Mouse (Mus musculus): Measurements from ENCODE around the gene Acsf3. TPM values are rescaled to one million over a fixed set of nuclear protein-coding genes. Genes with fewer than 3 reads are reported as not detected.

Gene Acsf3
- total and polyA plus RNA-seq, 3 experiments, result 2.2 to 10.4 (median 9.0) TPM

GRCm38 (mm10) chr8:122830349-122831061 is 55.2 kb downstream of the Acsf3 start:
- Histone ChIP-seq H3K4me1 (ENCODE audit: control insufficient read depth in 1 of 2, insufficient read depth in 2 of 2) (peaks cover 7 to 21% of the 10 kb centered on the region in 2 experiments), H3K4me3 (replicated peaks in 1 of 3; ENCODE audit: low read depth in 2 of 3, low read length in 2 of 3, poor library complexity in 1 of 3) (peak overlapping the region in 1 of 3 experiments; percentile 29), H3K79me2 (replicated peaks; ENCODE audit: control insufficient read depth, extremely low read depth, insufficient read depth, poor library complexity, severe bottlenecking) (no peaks in the 10 kb centered on the region), H3K27me3 (replicated peaks) (no peaks in the 10 kb centered on the region), H3K9me3 (replicated peaks; ENCODE audit: low read length) (no peaks in the 10 kb centered on the region), H3K9ac (ENCODE audit: insufficient read depth, low read depth) (no peak overlapping the region), H3K27ac (ENCODE audit: insufficient read depth, low read depth) (no peak overlapping the region), H3K4me2 (ENCODE audit: insufficient read depth, low read depth, poor library complexity, severe bottlenecking) (no peak overlapping the region), H3K36me3 (replicated peaks in 1 of 2; ENCODE audit: control insufficient read depth in 1 of 2, insufficient read depth in 1 of 2, low read length in 1 of 2) (no peaks in the 10 kb centered on the region)
- dilution Hi-C loops (cut with MboI; ENCODE audit: extremely low pct_ligation_motif_present, extremely low pct_unique_long_range_greater_than_20kb, low sequenced_read_pairs), result no loop called here
- TF ChIP-seq PAX5 (IDR thresholded peaks at IDR 0.05; ENCODE audit: low read length) (no peak), BHLHE40 (IDR thresholded peaks at IDR 0.05; ENCODE audit: low read depth, low read length) (peak; percentile 59; the same call in 1 of the 2 replicates), MAZ (IDR thresholded peaks at IDR 0.05; ENCODE audit: low read depth, low read length) (peak; percentile 55; the same call in 1 of the 2 replicates), ZC3H11A (IDR thresholded peaks at IDR 0.05; ENCODE audit: low read depth, low read length) (peak; percentile 97), SIN3A (IDR thresholded peaks at IDR 0.05; ENCODE audit: low read length) (peak; percentile 77), NRF1 (IDR thresholded peaks at IDR 0.05; ENCODE audit: low read depth, low read length) (no peak; the same call in 1 of the 2 replicates), EP300 (IDR thresholded peaks at IDR 0.05; ENCODE audit: low read length) (no peak), CHD1 (IDR thresholded peaks at IDR 0.05; ENCODE audit: low read depth, low read length) (no peak), CTCF (conservative IDR thresholded peaks at IDR 0.05 in 1 of 2, IDR thresholded peaks at IDR 0.05 in 1 of 2; ENCODE audit: low read depth in 2 of 2, low read length in 2 of 2) (peak; percentile 91 to 97), ZNF384 (IDR thresholded peaks at IDR 0.05; ENCODE audit: low read depth, low read length) (peak; percentile 62; the same call in 1 of the 2 replicates), SMC3 (IDR thresholded peaks at IDR 0.05; ENCODE audit: low read depth, low read length) (peak; percentile 99), ELF1 (IDR thresholded peaks at IDR 0.05; ENCODE audit: low read depth, low read length) (peak; percentile 64; the same call in 1 of the 2 replicates), ETS1 (conservative IDR thresholded peaks at IDR 0.05; ENCODE audit: low read depth, low read length) (no peak), IRF4 (IDR thresholded peaks at IDR 0.05; ENCODE audit: low read depth, low read length) (peak; percentile 49; the same call in 1 of the 2 replicates), UBTF (IDR thresholded peaks at IDR 0.05; ENCODE audit: low read depth, low read length) (no peak), MYC (IDR thresholded peaks at IDR 0.05; ENCODE audit: low read depth, low read length) (0 out of 2 replicates have a peak, but pooled peaks have one; percentile 46), TCF12 (IDR thresholded peaks at IDR 0.05; ENCODE audit: low read depth, low read length) (peak; percentile 56; the same call in 1 of the 2 replicates), MEF2A (IDR thresholded peaks at IDR 0.05; ENCODE audit: borderline replicate concordance, low read depth, low read length) (peak; percentile 60; the same call in 1 of the 2 replicates), RAD21 (IDR thresholded peaks at IDR 0.05; ENCODE audit: low read depth, low read length) (peak; percentile 100), MXI1 (IDR thresholded peaks at IDR 0.05; ENCODE audit: low read depth, low read length) (no peak; the same call in 1 of the 2 replicates), NELFE (IDR thresholded peaks at IDR 0.05; ENCODE audit: low read depth, low read length) (peak; percentile 48; the same call in 1 of the 2 replicates)
- peak; percentile 88 for DNase-seq (ENCODE audit: extremely low read depth)
- in situ Hi-C loops (cut with MboI; ENCODE audit: low pct_ligation_motif_present, low pct_unique_long_range_greater_than_20kb, low sequenced_read_pairs), result loop anchor here (10.0 kb wide), 1 partner anchor 364 kb away; no protein-coding TSS in a partner anchor

Measured in CH12.LX (cell line).